Mouse (Mus musculus) gastrocnemius, postnatal 14 days (tissue): ENCODE results near the gene Srgap2. TPM values are rescaled to one million over a fixed set of nuclear protein-coding genes. Genes with fewer than 3 reads are reported as not detected.
A peak's percentile ranks its signal among the peaks of the same experiment; 100 is the strongest.
"Not testable (repeated sequence)": the region's sequence is repeated elsewhere in the genome, so short reads cannot be mapped to it uniquely, and the experiment has no call there.

Experiments used
- DNase-seq: peaks from one replicate; pipeline ENCODE4 v3.0.0; 2021; ENCODE audit warnings: mixed read lengths
- intact Hi-C: fragments of 180-260 bp; cut with DNase I; formaldehyde crosslinking; loops from one replicate; pipeline ENCODE4 v1.15.1; 2025; ENCODE audit warnings: low total_unique reads
- total RNA-seq, 2 experiments: library from RNA; stranded (reverse); gene quantifications; 2 replicates each; pipeline ENCODE4 v1.2.3; 2021

The Srgap2 gene
- total RNA-seq, 2 experiments from 2014 or later, result 21.2 to 21.5 TPM

- intact Hi-C loops, result no loop called here
- no peak for DNase-seq
Observed at GRCm38 (mm10) chr1:131362089-131362488, 165.1 kb downstream of the Srgap2 start.

GRCm38 (mm10) chr1:131360800-131361199, 166.4 kb downstream of the Srgap2 start:
- DNase-seq, result no peak
- intact Hi-C loops, result no loop called here

- no peak for DNase-seq
- intact Hi-C loops, result loop anchor here (10.0 kb wide), 1 partner anchor 175 kb away; no protein-coding TSS in a partner anchor
Observed at GRCm38 (mm10) chr1:131359609-131360008, 167.5 kb downstream of the Srgap2 start.

GRCm38 (mm10) chr1:131357213-131357612, 169.9 kb downstream of the Srgap2 start:
- no peak for DNase-seq
- intact Hi-C loops, result loop anchor here (10.0 kb wide), 1 partner anchor 178 kb away; no protein-coding TSS in a partner anchor

- intact Hi-C loops, result loop anchor here (10.0 kb wide), 1 partner anchor 183 kb away; no protein-coding TSS in a partner anchor
Observed at GRCm38 (mm10) chr1:131351436-131351835, 175.7 kb downstream of the Srgap2 start.

GRCm38 (mm10) chr1:131349993-131350510, 177.1 kb downstream of the Srgap2 start:
- intact Hi-C loops, result loop anchor here (10.0 kb wide), 1 partner anchor 185 kb away; no protein-coding TSS in a partner anchor
- DNase-seq, result no peak

More at GRCm38 (mm10) chr1:131351436-131351835, 175.7 kb downstream of the Srgap2 start:
- peak; percentile 45 for DNase-seq

- intact Hi-C loops, result no loop called here
- DNase-seq, result no peak
Observed at GRCm38 (mm10) chr1:131347708-131348107, 179.4 kb downstream of the Srgap2 start.

GRCm38 (mm10) chr1:131346916-131347555, 180.1 kb downstream of the Srgap2 start:
- no peak for DNase-seq
- intact Hi-C loops, result no loop called here

- DNase-seq, result peak; percentile 10
- intact Hi-C loops, result no loop called here
Observed at GRCm38 (mm10) chr1:131345422-131346419, 181.4 kb downstream of the Srgap2 start.

- intact Hi-C loops, result no loop called here
- DNase-seq, result no peak
Observed at GRCm38 (mm10) chr1:131344691-131345090, 182.5 kb downstream of the Srgap2 start.

- intact Hi-C loops, result no loop called here
- no peak for DNase-seq
Observed at GRCm38 (mm10) chr1:131336017-131336416, 191.1 kb downstream of the Srgap2 start.

GRCm38 (mm10) chr1:131335604-131336003, 191.5 kb downstream of the Srgap2 start:
- intact Hi-C loops, result no loop called here
- peak; percentile 12 for DNase-seq

GRCm38 (mm10) chr1:131331180-131331579, 196.0 kb downstream of the Srgap2 start:
- intact Hi-C loops, result no loop called here
- no peak for DNase-seq

GRCm38 (mm10) chr1:131329093-131329492, 198.1 kb downstream of the Srgap2 start:
- intact Hi-C loops, result not testable (repeated sequence)

GRCm38 (mm10) chr1:131327167-131327566, 200.0 kb downstream of the Srgap2 start:
- DNase-seq, result no peak
- intact Hi-C loops, result no loop called here

More at GRCm38 (mm10) chr1:131329093-131329492, 198.1 kb downstream of the Srgap2 start:
- not testable (repeated sequence) for DNase-seq

GRCm38 (mm10) chr1:131324816-131325463, 202.2 kb downstream of the Srgap2 start:
- DNase-seq, result no peak
- intact Hi-C loops, result no loop called here

GRCm38 (mm10) chr1:131319598-131320330, 207.4 kb downstream of the Srgap2 start:
- intact Hi-C loops, result no loop called here
- DNase-seq, result no peak

- no peak for DNase-seq
- intact Hi-C loops, result no loop called here
Observed at GRCm38 (mm10) chr1:131318397-131318796, 208.8 kb downstream of the Srgap2 start.

GRCm38 (mm10) chr1:131317625-131318024, 209.5 kb downstream of the Srgap2 start:
- no peak for DNase-seq
- intact Hi-C loops, result no loop called here
